Mouse (Mus musculus) heart, adult 2 months (tissue): Measurements from ENCODE around the gene Mbnl2. TPM values are rescaled to one million over a fixed set of nuclear protein-coding genes. Genes with fewer than 3 reads are reported as not detected.
A peak's percentile ranks its signal among the peaks of the same experiment; 100 is the strongest.

ENCODE experiments used
- DNase-seq, 2 experiments: peaks; one replicate each; pipeline ENCODE4 v3.0.0; 2021
- H3K27ac ChIP-seq: fragments of 200-600 bp; 2 replicates; pipeline ENCODE4 v1.8.1; 2022
- H3K27me3 ChIP-seq: fragments of 200-500 bp; 2 replicates; pipeline ENCODE4 v1.6.1; 2012; ENCODE audit warnings: mild to moderate bottlenecking, low read length, inconsistent platforms, mixed read lengths; ENCODE audit not compliant: control insufficient read depth, insufficient read depth
- H3K36me3 ChIP-seq: fragments of 200-500 bp; 2 replicates; pipeline ENCODE4 v1.6.1; 2012; ENCODE audit warnings: low read length, inconsistent platforms; ENCODE audit not compliant: control insufficient read depth, insufficient read depth
- H3K4me1 ChIP-seq: fragments of 200-500 bp; 2 replicates; pipeline ENCODE4 v1.6.1; 2011; ENCODE audit warnings: low read length; ENCODE audit not compliant: control insufficient read depth, insufficient read depth
- H3K4me3 ChIP-seq: fragments of 200-600 bp; 2 replicates; pipeline ENCODE4 v1.8.1; 2022
- H3K79me2 ChIP-seq: fragments of 200-500 bp; replicated peaks from 2 replicates; pipeline ENCODE4 v1.6.1; 2012; ENCODE audit warnings: mild to moderate bottlenecking, inconsistent platforms, low read length, moderate library complexity, mixed read lengths; ENCODE audit not compliant: control insufficient read depth, insufficient read depth
- H3K9ac ChIP-seq: fragments of 200-500 bp; 2 replicates; pipeline ENCODE4 v1.6.1; 2012; ENCODE audit warnings: low read depth, mild to moderate bottlenecking, control low read depth, inconsistent platforms, low read length, mixed read lengths
- CTCF ChIP-seq: fragments of 200-600 bp; IDR thresholded peaks from 2 replicates; pipeline ENCODE4 v1.8.1; 2022; ENCODE audit warnings: antibody characterized with exemption, mild to moderate bottlenecking, moderate library complexity
- EP300 ChIP-seq: fragments of 200-500 bp; IDR thresholded peaks from 2 replicates; pipeline ENCODE4 v1.6.1; 2011; ENCODE audit warnings: low read depth, low read length, control low read depth; ENCODE audit not compliant: insufficient read depth
- POLR2A ChIP-seq: fragments of 200-500 bp; IDR thresholded peaks from 2 replicates; pipeline ENCODE4 v1.6.1; 2011; ENCODE audit warnings: mild to moderate bottlenecking, low read depth, low read length, control low read depth; ENCODE audit not compliant: insufficient read depth
- WGBS: fragments of 180-500 bp; shearing (Covaris S2); methylation state at CpG from one replicate; pipeline ENCODE4 v1.1.7; 2018; 5-methylcytosine and 5-hydroxymethylcytosine counted together
- intact Hi-C: fragments of 180-260 bp; cut with DNase I; formaldehyde crosslinking; loops from one replicate; pipeline ENCODE4 v1.15.1; 2025
- polyA plus RNA-seq: library from polyadenylated mRNA; depleted of rRNA; stranded (reverse); fragments of >200 nt; gene quantifications from 2 replicates; pipeline ENCODE4 v1.2.3, GENCODE M21; 2012
- total RNA-seq, 2 experiments: library from RNA; stranded (reverse); gene quantifications; 2 replicates each; pipeline ENCODE4 v1.2.3; 2021

Mbnl2 gene
- total and polyA plus RNA-seq, 3 experiments, result 91.1 to 258 (median 221) TPM

DNA sequence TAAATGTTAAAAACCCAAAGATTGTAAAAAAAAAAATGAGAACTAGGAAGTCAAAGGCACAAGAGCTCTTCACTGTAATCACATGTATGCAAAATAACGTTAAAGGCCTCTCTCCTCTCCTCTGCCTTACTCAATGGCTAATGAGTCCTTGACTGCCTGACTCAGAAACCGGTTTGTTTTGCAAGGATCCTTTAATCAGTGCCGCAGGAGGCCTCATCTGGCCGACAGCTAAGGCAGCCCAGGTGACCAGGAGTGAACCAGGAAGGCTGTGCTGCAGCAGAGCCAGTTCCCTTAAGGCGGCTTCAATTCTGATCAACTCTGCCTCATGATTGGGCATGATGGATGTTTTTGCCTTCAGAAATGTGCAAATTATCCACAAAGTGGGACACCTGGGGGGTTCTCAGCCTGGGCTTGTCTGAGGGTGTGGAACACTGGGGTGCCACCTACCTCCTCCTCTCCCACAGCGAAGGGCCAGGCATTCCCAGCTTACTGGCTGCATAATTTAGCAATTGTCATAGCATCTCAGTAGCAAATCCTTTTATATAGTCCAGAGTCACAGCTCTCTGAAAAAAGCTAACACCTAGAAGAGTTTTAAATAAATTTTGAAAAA is 43.0 kb downstream of the Mbnl2 start:
- Histone ChIP-seq H3K36me3 (peaks cover 30% of the 10 kb centered on the region), H3K9ac (no peak overlapping the region), H3K4me3 (no peak overlapping the region), H3K27me3 (no peaks in the 10 kb centered on the region), H3K79me2 (peaks cover 20% of the 10 kb centered on the region), H3K27ac (no peak overlapping the region), H3K4me1 (peaks cover 28% of the 10 kb centered on the region)
- DNase-seq, result no peak
- intact Hi-C loops, result no loop called here
- TF ChIP-seq CTCF (no peak), EP300 (no peak), POLR2A (no peak)
- WGBS, result 67% methylated on average over 6 of the region's 6 CpGs

GRCm38 (mm10) chr14:120318974-120319731 is 43.7 kb downstream of the Mbnl2 start:
- peak in 1 of 2 experiments; percentile 15 for DNase-seq
- WGBS, result 73% methylated on average over 9 of the region's 9 CpGs
- H3K36me3 ChIP-seq, result peaks cover 34% of the 10 kb centered on the region
- H3K79me2 ChIP-seq, result peaks cover 21% of the 10 kb centered on the region
- intact Hi-C loops, result no loop called here
- H3K27ac ChIP-seq, result no peak overlapping the region
- peaks cover 32% of the 10 kb centered on the region for H3K4me1 ChIP-seq
- no peak overlapping the region for H3K9ac ChIP-seq
- H3K4me3 ChIP-seq, result no peak overlapping the region
- no peaks in the 10 kb centered on the region for H3K27me3 ChIP-seq
- TF ChIP-seq POLR2A (no peak), CTCF (no peak), EP300 (no peak)

- Histone ChIP-seq H3K4me3 (no peak overlapping the region), H3K9ac (no peak overlapping the region), H3K79me2 (peaks cover 26% of the 10 kb centered on the region), H3K36me3 (peaks cover 46% of the 10 kb centered on the region), H3K27me3 (no peaks in the 10 kb centered on the region), H3K27ac (no peak overlapping the region), H3K4me1 (peaks cover 31% of the 10 kb centered on the region)
- no peak for DNase-seq
- intact Hi-C loops, result loop anchor here (1.0 kb wide), 1 partner anchor 9 kb away; no protein-coding TSS in a partner anchor
- WGBS, result 88% methylated on average over 8 of the region's 8 CpGs
- no peak for TF ChIP-seq EP300
- TF ChIP-seq CTCF, result no peak
- no peak for TF ChIP-seq POLR2A
These were observed 46.6 kb downstream of the Mbnl2 start for GRCm38 (mm10) chr14:120322041-120322440.

- WGBS, result 27% methylated on average over 1 of the region's 1 CpGs
- DNase-seq, result no peak
- Histone ChIP-seq H3K4me3 (no peak overlapping the region), H3K4me1 (peaks cover 32% of the 10 kb centered on the region), H3K27me3 (no peaks in the 10 kb centered on the region), H3K36me3 (peaks cover 49% of the 10 kb centered on the region), H3K9ac (no peak overlapping the region), H3K79me2 (peaks cover 26% of the 10 kb centered on the region), H3K27ac (no peak overlapping the region)
- no peak for TF ChIP-seq EP300
- TF ChIP-seq CTCF, result no peak
- no peak for TF ChIP-seq POLR2A
- intact Hi-C loops, result no loop called here
These were observed 47.6 kb downstream of the Mbnl2 start for GRCm38 (mm10) chr14:120323111-120323510.

GRCm38 (mm10) chr14:120324061-120324791 is 48.8 kb downstream of the Mbnl2 start:
- peaks cover 45% of the 10 kb centered on the region for H3K36me3 ChIP-seq
- intact Hi-C loops, result no loop called here
- H3K79me2 ChIP-seq, result peaks cover 26% of the 10 kb centered on the region
- WGBS, result 68% methylated on average over 8 of the region's 8 CpGs
- H3K27me3 ChIP-seq, result no peaks in the 10 kb centered on the region
- H3K27ac ChIP-seq, result no peak overlapping the region
- TF ChIP-seq EP300 (no peak), CTCF (no peak), POLR2A (no peak)
- H3K4me3 ChIP-seq, result no peak overlapping the region
- no peak for DNase-seq
- no peak overlapping the region for H3K9ac ChIP-seq
- peaks cover 34% of the 10 kb centered on the region for H3K4me1 ChIP-seq
